18 mouse cellular contexts compared by ENCODE assay signal in genomic region chr16:73873828-73874558, GRCm38 (mm10).
A peak's percentile ranks its signal among the peaks of the same experiment; 100 is the strongest.
DNase-seq lines count a peak whose midpoint lies in the region; ATAC-seq and TF ChIP-seq lines count a peak whose summit lies in the region.
"Had no signal": no experiment of that assay in that cellular context is flagged by ENCODE, and none has a peak within 500 bp of the region (broad histone marks: within the 10 kb centered on the region; RNA-seq: fewer than 3 reads in every experiment).

No protein-coding gene starts in this region.

- TF ChIP-seq EP300 in liver, embryonic 14.5 days (IDR thresholded peaks at IDR 0.05; ENCODE audit: low read depth), result peak; percentile 67

- H3K4me1 ChIP-seq in G1E (ENCODE audit: insufficient read depth, low read depth, low read length), result peaks cover 18% of the 10 kb centered on the region
- no peaks in the 10 kb centered on the region for H3K4me1 ChIP-seq in liver, embryonic 14.5 days (replicated peaks; ENCODE audit: control insufficient read depth in 2 of 2, insufficient read depth in 2 of 2, low read length in 1 of 2)
- H3K4me1 ChIP-seq: embryonic facial prominence, embryonic 12.5 days; forebrain, embryonic 13.5 days; heart, embryonic 12.5 days; hindbrain, embryonic 10.5 days had no signal

- ATAC-seq in G1E (ENCODE audit: extremely low read depth, insufficient number of reproducible peaks, low FRiP score, poor library complexity, severe bottlenecking), result peak; percentile 82
- ATAC-seq in erythroblast, adult 5-6 weeks (replicated peaks; ENCODE audit: low FRiP score, poor library complexity, severe bottlenecking), result 0 out of 2 replicates have a peak, but pooled peaks have one; percentile 52
- ATAC-seq in liver, embryonic 14.5 days (ENCODE audit: insufficient read depth), result peak; percentile 79
- peak; percentile 73 for ATAC-seq in megakaryocyte-erythroid progenitor cell, adult 5-6 weeks (replicated peaks; ENCODE audit: low FRiP score, low TSS enrichment, poor library complexity, severe bottlenecking)
- ATAC-seq: forebrain, embryonic 13.5 days; forebrain, postnatal 0 days had no signal

- no peaks in the 10 kb centered on the region for H3K27me3 ChIP-seq in G1E (ENCODE audit: insufficient read depth, low read length)
- no peaks in the 10 kb centered on the region for H3K27me3 ChIP-seq in liver, embryonic 14.5 days (ENCODE audit: control insufficient read depth, insufficient read depth, low read length)
- H3K27me3 ChIP-seq: CH12.LX; embryonic facial prominence, embryonic 12.5 days; forebrain, embryonic 13.5 days; heart, embryonic 12.5 days had no signal

- no peaks in the 10 kb centered on the region for H3K9me3 ChIP-seq in G1E (replicated peaks)
- H3K9me3 ChIP-seq in liver, embryonic 14.5 days (ENCODE audit: control insufficient read depth, low read length), result no peaks in the 10 kb centered on the region
- H3K9me3 ChIP-seq: embryonic facial prominence, embryonic 12.5 days; forebrain, embryonic 13.5 days; heart, embryonic 12.5 days; hindbrain, embryonic 10.5 days had no signal

- no peak overlapping the region for H3K27ac ChIP-seq in liver, embryonic 14.5 days
- H3K27ac ChIP-seq: embryonic facial prominence, embryonic 12.5 days; forebrain, embryonic 13.5 days; hindbrain, embryonic 10.5 days; hindbrain, embryonic 14.5 days had no signal

- no peak for DNase-seq in G1E (ENCODE audit: low spot score)
- peak; percentile 1 to 18 (median 6) for DNase-seq in liver, embryonic 14.5 days (ENCODE audit: low read depth in 3 of 3, low spot score in 3 of 3)
- DNase-seq in right cerebral cortex, postnatal 25 days, result no peak
- DNase-seq in kidney, postnatal 10 days, result no peak
- DNase-seq: adrenal gland, postnatal 10 days; cerebellum, adult 11-12 months; cerebellum, adult 9-10 months; cerebellum, postnatal 25 days; forebrain, postnatal 0 days; gastrocnemius, postnatal 25 days had no signal

- no peak overlapping the region for H3K9ac ChIP-seq in liver, embryonic 14.5 days (replicated peaks)
- H3K9ac ChIP-seq: embryonic facial prominence, embryonic 12.5 days; forebrain, embryonic 13.5 days; forebrain, postnatal 0 days; heart, embryonic 12.5 days; hindbrain, embryonic 14.5 days had no signal

- no peak overlapping the region for H3K4me2 ChIP-seq in liver, embryonic 14.5 days (ENCODE audit: low read depth)
- H3K4me2 ChIP-seq: embryonic facial prominence, embryonic 12.5 days; forebrain, embryonic 13.5 days; heart, embryonic 12.5 days; hindbrain, embryonic 14.5 days had no signal

- TF ChIP-seq CTCF in G1E (IDR thresholded peaks at IDR 0.05; ENCODE audit: low read depth, low read length), result no peak
- no peak for TF ChIP-seq CTCF in liver, embryonic 14.5 days (IDR thresholded peaks at IDR 0.05; ENCODE audit: low read depth)

- H3K36me3 ChIP-seq in G1E (replicated peaks), result no peaks in the 10 kb centered on the region
- H3K36me3 ChIP-seq in liver, embryonic 14.5 days (replicated peaks; ENCODE audit: control insufficient read depth, insufficient read depth, low read depth), result no peaks in the 10 kb centered on the region
- H3K36me3 ChIP-seq: embryonic facial prominence, embryonic 12.5 days; heart, embryonic 12.5 days; hindbrain, embryonic 10.5 days had no signal

- WGBS in liver, embryonic 14.5 days (ENCODE audit: insufficient replicate concordance), result 44% methylated on average over 5 of the region's 5 CpGs

- no peak overlapping the region for H3K4me3 ChIP-seq in G1E (ENCODE audit: low read depth, low read length)
- H3K4me3 ChIP-seq in liver, embryonic 14.5 days (ENCODE audit: insufficient read depth in 1 of 2, low read depth in 2 of 2, low read length in 2 of 2), result no peak overlapping the region
- H3K4me3 ChIP-seq: embryonic facial prominence, embryonic 12.5 days; forebrain, embryonic 13.5 days; heart, embryonic 12.5 days; hindbrain, embryonic 10.5 days had no signal

Comparison
In these comparisons a context has a peak if more than half of its experiments do, and no peak if none do; other contexts are left out.
1. DNase-seq: peak in liver, embryonic 14.5 days (3 of 3); none in G1E (single experiment), right cerebral cortex, postnatal 25 days (single experiment) and kidney, postnatal 10 days (single experiment).
2. Peak in every context shown above with its lines, with median percentiles within 50 percentile points of each other: ATAC-seq.